Comparison of ENCODE assay signal across 9 mouse cellular contexts in genomic region chr10:25313856-25314584, GRCm38 (mm10). TPM values are rescaled to one million over a fixed set of nuclear protein-coding genes. Genes with fewer than 3 reads are reported as not detected.
DNase-seq lines count a peak whose midpoint lies in the region; ATAC-seq and TF ChIP-seq lines count a peak whose summit lies in the region.
"Had no signal": no experiment of that assay in that cellular context is flagged by ENCODE, and none has a peak within 500 bp of the region (broad histone marks: within the 10 kb centered on the region; RNA-seq: fewer than 3 reads in every experiment).

No protein-coding gene starts in this region.

- no peak for DNase-seq in heart, postnatal 0 days (ENCODE audit: low spot score)
- no peak for DNase-seq in heart, postnatal 25 days (ENCODE audit: low spot score)
- DNase-seq in embryo, embryonic 10.5 days (ENCODE audit: low spot score), result peak; percentile 54
- no peak for DNase-seq in urinary bladder, postnatal 14 days (ENCODE audit: low spot score)
- DNase-seq in left cerebral cortex, postnatal 25 days (ENCODE audit: low spot score in 2 of 2), result no peak
- DNase-seq in left cerebral cortex, postnatal 14 days (ENCODE audit: low spot score in 2 of 2), result no peak
- DNase-seq: left cerebral cortex, postnatal 4 days had no signal

- H3K27ac ChIP-seq in heart, postnatal 0 days (ENCODE audit: low read depth), result no peak overlapping the region
- no peak overlapping the region for H3K27ac ChIP-seq in hindbrain, embryonic 16.5 days (ENCODE audit: low read depth, low read length)
- H3K27ac ChIP-seq in midbrain, embryonic 16.5 days (ENCODE audit: low read length), result no peak overlapping the region

- ATAC-seq in heart, postnatal 0 days (ENCODE audit: insufficient read depth, low read depth), result no peak
- no peak for ATAC-seq in hindbrain, embryonic 16.5 days
- ATAC-seq in midbrain, embryonic 16.5 days, result no peak

- no peaks in the 10 kb centered on the region for H3K27me3 ChIP-seq in heart, postnatal 0 days (ENCODE audit: control insufficient read depth, insufficient read depth, low read length)
- no peaks in the 10 kb centered on the region for H3K27me3 ChIP-seq in hindbrain, embryonic 16.5 days (replicated peaks; ENCODE audit: control insufficient read depth, insufficient read depth, low read length)
- H3K27me3 ChIP-seq in midbrain, embryonic 16.5 days (ENCODE audit: control insufficient read depth, insufficient read depth, low read depth, low read length), result no peaks in the 10 kb centered on the region

- intact Hi-C loops in heart, postnatal 25 days (cut with DNase I), result no loop called here
- intact Hi-C loops in left cerebral cortex, postnatal 25 days (cut with DNase I), result no loop called here
- intact Hi-C loops in left cerebral cortex, postnatal 14 days (cut with DNase I), result no loop called here

- 24% methylated on average over 17 of the region's 17 CpGs for WGBS in heart, postnatal 0 days
- 21% methylated on average over 17 of the region's 17 CpGs for WGBS in hindbrain, embryonic 16.5 days
- WGBS in midbrain, embryonic 16.5 days, result 8% methylated on average over 17 of the region's 17 CpGs

- H3K36me3 ChIP-seq in heart, postnatal 0 days (replicated peaks; ENCODE audit: control insufficient read depth, insufficient read depth, low read length), result no peaks in the 10 kb centered on the region
- H3K36me3 ChIP-seq in hindbrain, embryonic 16.5 days (ENCODE audit: control insufficient read depth, insufficient read depth, low read length), result no peaks in the 10 kb centered on the region
- H3K36me3 ChIP-seq in midbrain, embryonic 16.5 days (ENCODE audit: control insufficient read depth, insufficient read depth, low read length), result no peaks in the 10 kb centered on the region

- H3K4me2 ChIP-seq in heart, postnatal 0 days (ENCODE audit: low read depth, low read length), result peak overlapping the region; percentile 40; the same call in 1 of the 2 replicates
- peak overlapping the region; percentile 11; the same call in 1 of the 2 replicates for H3K4me2 ChIP-seq in hindbrain, embryonic 16.5 days (ENCODE audit: low read length)
- peak overlapping the region; percentile 3 for H3K4me2 ChIP-seq in midbrain, embryonic 16.5 days (ENCODE audit: low read length)

- H3K9me3 ChIP-seq in heart, postnatal 0 days (replicated peaks; ENCODE audit: control insufficient read depth, low read length), result no peaks in the 10 kb centered on the region
- H3K9me3 ChIP-seq in hindbrain, embryonic 16.5 days (ENCODE audit: control insufficient read depth, low read length), result no peaks in the 10 kb centered on the region
- no peaks in the 10 kb centered on the region for H3K9me3 ChIP-seq in midbrain, embryonic 16.5 days (replicated peaks; ENCODE audit: control insufficient read depth, low read length, poor library complexity, severe bottlenecking)

- H3K9ac ChIP-seq in heart, postnatal 0 days (replicated peaks; ENCODE audit: low read depth, low read length), result no peak overlapping the region
- 0 out of 2 replicates have a peak overlapping the region, but pooled peaks have one; percentile 2 for H3K9ac ChIP-seq in hindbrain, embryonic 16.5 days (ENCODE audit: low read depth, low read length)
- no peak overlapping the region for H3K9ac ChIP-seq in midbrain, embryonic 16.5 days (ENCODE audit: low read depth, low read length)

- H3K4me3 ChIP-seq in heart, postnatal 0 days (ENCODE audit: low read depth, low read length), result no peak overlapping the region
- no peak overlapping the region for H3K4me3 ChIP-seq in hindbrain, embryonic 16.5 days (ENCODE audit: low read length)
- H3K4me3 ChIP-seq in midbrain, embryonic 16.5 days (ENCODE audit: low read depth, low read length), result no peak overlapping the region

- 0 out of 2 replicates have a peak, but pooled peaks cover 8% of the 10 kb centered on the region for H3K4me1 ChIP-seq in heart, postnatal 0 days (ENCODE audit: control insufficient read depth, insufficient read depth)
- H3K4me1 ChIP-seq in hindbrain, embryonic 16.5 days (ENCODE audit: control insufficient read depth, insufficient read depth, low read depth, low read length), result peaks cover 3% of the 10 kb centered on the region; the same call in 1 of the 2 replicates
- H3K4me1 ChIP-seq in midbrain, embryonic 16.5 days (ENCODE audit: control insufficient read depth, insufficient read depth, low read length), result peaks cover 2% of the 10 kb centered on the region; the same call in 1 of the 2 replicates

- no peak for TF ChIP-seq CTCF in heart, postnatal 0 days (IDR thresholded peaks at IDR 0.05; ENCODE audit: low read depth)

- TF ChIP-seq EP300 in heart, postnatal 0 days (IDR thresholded peaks at IDR 0.05; ENCODE audit: low read depth), result no peak

RNA-seq across cellular contexts. Expression of gene Akap7, which starts 6.3 kb away (rescaled TPM):
- 32.4 and 77.9 TPM in 2 replicates for total RNA-seq in heart, postnatal 0 days (2014; rRNA removed; ENCODE audit: low replicate concordance)
- polyA plus RNA-seq in heart, postnatal 0 days (2015; fragmentation: Nextera tagmentation; extraction: Ambion mirVana), result 46.3 and 47.6 TPM in 2 replicates
- 10 to 100 TPM; 52.6 to 58.2 TPM for total RNA-seq in heart, postnatal 25 days (2021)
- polyA plus RNA-seq in hindbrain, embryonic 16.5 days (2015; fragmentation: Nextera tagmentation; extraction: Ambion mirVana), result 61.6 and 78.8 TPM in 2 replicates
- polyA plus RNA-seq in midbrain, embryonic 16.5 days (2015; fragmentation: Nextera tagmentation; extraction: Ambion mirVana), result 55.7 and 63.3 TPM in 2 replicates
- 10 to 100 TPM; 59.1 to 62.1 TPM for total RNA-seq in left cerebral cortex, postnatal 25 days (2021)
- 10 to 100 TPM; 79.5 to 81.7 TPM for total RNA-seq in left cerebral cortex, postnatal 14 days (2021)

RNA-seq across cellular contexts. Expression of gene Epb41l2, which starts 45.6 kb away (rescaled TPM):
- total RNA-seq in heart, postnatal 0 days (2014; rRNA removed; ENCODE audit: low replicate concordance), result 34.6 and 50.1 TPM in 2 replicates
- 21.6 and 25.5 TPM in 2 replicates for polyA plus RNA-seq in heart, postnatal 0 days (2015; fragmentation: Nextera tagmentation; extraction: Ambion mirVana)
- total RNA-seq in heart, postnatal 25 days (2021), result 10 to 100 TPM; 53.9 to 60.5 TPM
- polyA plus RNA-seq in hindbrain, embryonic 16.5 days (2015; fragmentation: Nextera tagmentation; extraction: Ambion mirVana), result 30.0 and 35.1 TPM in 2 replicates
- polyA plus RNA-seq in midbrain, embryonic 16.5 days (2015; fragmentation: Nextera tagmentation; extraction: Ambion mirVana), result 25.7 and 31.9 TPM in 2 replicates
- 100 to 1,000 TPM; 132 to 159 TPM for total RNA-seq in left cerebral cortex, postnatal 25 days (2021)
- total RNA-seq in left cerebral cortex, postnatal 14 days (2021), result 100 to 1,000 TPM; 199 to 201 TPM
